Mouse (Mus musculus) olfactory bulb, adult 2 months (tissue): ENCODE measurements around the gene Gata5. TPM values are rescaled to one million over a fixed set of nuclear protein-coding genes. Genes with fewer than 3 reads are reported as not detected.
A peak's percentile ranks its signal among the peaks of the same experiment; 100 is the strongest.

ENCODE experiments used
- H3K27ac ChIP-seq: fragments of 200-500 bp; 2 replicates; pipeline ENCODE4 v1.5.1; 2012; ENCODE audit warnings: low read depth, low read length; ENCODE audit not compliant: insufficient read depth
- H3K4me1 ChIP-seq: fragments of 200-500 bp; 2 replicates; pipeline ENCODE4 v1.6.1; 2012; ENCODE audit warnings: low read length; ENCODE audit not compliant: control insufficient read depth, insufficient read depth
- H3K4me3 ChIP-seq: fragments of 200-500 bp; 2 replicates; pipeline ENCODE4 v1.5.1; 2012; ENCODE audit warnings: mild to moderate bottlenecking, low read depth, low read length, moderate library complexity; ENCODE audit not compliant: insufficient read depth
- CTCF ChIP-seq: fragments of 200-500 bp; IDR thresholded peaks from 2 replicates; pipeline ENCODE4 v1.5.1; 2012; ENCODE audit warnings: low read depth, mild to moderate bottlenecking, low read length, moderate library complexity; ENCODE audit not compliant: insufficient read depth
- POLR2A ChIP-seq: fragments of 200-500 bp; IDR thresholded peaks from 2 replicates; pipeline ENCODE4 v1.6.1; 2012; ENCODE audit warnings: mild to moderate bottlenecking, low read depth, low read length, moderate library complexity; ENCODE audit not compliant: insufficient read depth
- WGBS: fragments of 180-500 bp; shearing (Covaris S2); methylation state at CpG from one replicate; pipeline ENCODE4 v1.1.7; 2018; 5-methylcytosine and 5-hydroxymethylcytosine counted together
- polyA plus RNA-seq: library from polyadenylated mRNA; stranded (reverse); fragments of >200 nt; gene quantifications from 2 replicates; pipeline ENCODE4 v1.2.4, GENCODE M21; 2012; ENCODE audit warnings: low replicate concordance; ENCODE audit not compliant: missing spikeins, insufficient read depth, insufficient read length

The Gata5 gene
- not detected in 2 replicates for polyA plus RNA-seq

GRCm38 (mm10) chr2:180334551-180334986, at the start of gene Gata5:
Gene Gata5 (minus strand): TSS chr2:180334699.
- Histone ChIP-seq H3K4me1 (peaks cover 13% of the 10 kb centered on the region), H3K27ac (no peak within 1 kb of the TSS), H3K4me3 (no peak within 1 kb of the TSS; the same call in 1 of the 2 replicates)
- TF ChIP-seq POLR2A (no peak), CTCF (no peak)
- WGBS = 2% methylated on average over 33 of the region's 33 CpGs

- no peak overlapping the region for H3K4me3 ChIP-seq
- H3K4me1 ChIP-seq = peaks cover 3% of the 10 kb centered on the region; the same call in 1 of the 2 replicates
- no peak overlapping the region for H3K27ac ChIP-seq
- WGBS = 86% methylated on average over 5 of the region's 5 CpGs
- no peak for TF ChIP-seq POLR2A
- no peak for TF ChIP-seq CTCF
Measured at GRCm38 (mm10) chr2:180376730-180377129, 42.2 kb upstream of the Gata5 start.

DNA sequence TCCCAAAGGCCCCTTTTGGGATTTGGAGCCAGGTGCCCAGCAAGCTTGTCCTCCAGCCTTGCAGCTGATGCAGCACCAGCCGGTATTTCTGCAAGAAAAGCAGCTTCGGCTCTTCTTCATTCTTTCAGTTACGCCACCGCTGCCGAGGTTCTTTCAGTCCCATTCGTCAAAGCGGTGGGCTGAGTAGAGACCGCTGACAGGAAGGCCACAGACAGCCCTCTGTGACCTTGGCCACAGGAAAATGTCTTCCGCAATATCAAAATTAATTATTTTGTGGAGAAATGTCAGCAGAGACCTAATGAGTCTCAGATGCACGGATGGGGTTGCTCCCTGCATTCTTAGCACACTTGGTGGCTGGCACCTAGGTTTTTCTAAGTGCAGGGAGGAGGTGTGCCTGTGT, 38.8 kb upstream of the Gata5 start:
- no peaks in the 10 kb centered on the region for H3K4me1 ChIP-seq
- TF ChIP-seq CTCF (no peak), POLR2A (no peak)
- no peak overlapping the region for H3K4me3 ChIP-seq
- no peak overlapping the region for H3K27ac ChIP-seq
- WGBS = 88% methylated on average over 10 of the region's 10 CpGs

GRCm38 (mm10) chr2:180368359-180368758, 33.9 kb upstream of the Gata5 start:
- Histone ChIP-seq H3K27ac (no peak overlapping the region), H3K4me3 (no peak overlapping the region), H3K4me1 (no peaks in the 10 kb centered on the region)
- TF ChIP-seq CTCF = no peak
- TF ChIP-seq POLR2A = no peak
- WGBS = 87% methylated on average over 5 of the region's 5 CpGs

DNA sequence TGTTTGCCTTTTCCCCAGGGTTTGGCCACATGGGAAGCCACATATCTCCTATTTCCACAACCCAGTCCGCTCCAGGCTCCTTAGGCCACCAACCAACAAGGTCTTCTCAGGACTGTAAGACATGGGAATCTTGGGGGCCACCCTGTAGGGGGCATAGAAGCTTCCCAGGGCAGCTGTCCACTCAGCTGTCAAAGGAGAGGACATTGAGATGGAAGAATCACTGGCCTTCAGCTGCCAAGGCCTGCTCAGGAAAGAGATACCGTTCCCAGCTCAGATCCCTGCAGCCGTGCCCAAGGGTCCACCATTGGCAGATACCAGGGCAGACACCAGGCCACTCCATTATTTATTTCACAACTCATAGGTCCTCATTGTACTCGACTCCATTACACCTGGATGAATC, 32.9 kb upstream of the Gata5 start:
- WGBS = 90% methylated on average over 4 of the region's 4 CpGs
- H3K27ac ChIP-seq = no peak overlapping the region
- no peak overlapping the region for H3K4me3 ChIP-seq
- peaks cover 6% of the 10 kb centered on the region; the same call in 1 of the 2 replicates for H3K4me1 ChIP-seq
- no peak for TF ChIP-seq CTCF
- TF ChIP-seq POLR2A = no peak

GRCm38 (mm10) chr2:180363434-180363720, 28.9 kb upstream of the Gata5 start:
- Histone ChIP-seq H3K4me1 (peaks cover 6% of the 10 kb centered on the region; the same call in 1 of the 2 replicates), H3K27ac (no peak overlapping the region), H3K4me3 (no peak overlapping the region)
- WGBS = 76% methylated on average over 3 of the region's 3 CpGs
- TF ChIP-seq CTCF = no peak
- no peak for TF ChIP-seq POLR2A

DNA sequence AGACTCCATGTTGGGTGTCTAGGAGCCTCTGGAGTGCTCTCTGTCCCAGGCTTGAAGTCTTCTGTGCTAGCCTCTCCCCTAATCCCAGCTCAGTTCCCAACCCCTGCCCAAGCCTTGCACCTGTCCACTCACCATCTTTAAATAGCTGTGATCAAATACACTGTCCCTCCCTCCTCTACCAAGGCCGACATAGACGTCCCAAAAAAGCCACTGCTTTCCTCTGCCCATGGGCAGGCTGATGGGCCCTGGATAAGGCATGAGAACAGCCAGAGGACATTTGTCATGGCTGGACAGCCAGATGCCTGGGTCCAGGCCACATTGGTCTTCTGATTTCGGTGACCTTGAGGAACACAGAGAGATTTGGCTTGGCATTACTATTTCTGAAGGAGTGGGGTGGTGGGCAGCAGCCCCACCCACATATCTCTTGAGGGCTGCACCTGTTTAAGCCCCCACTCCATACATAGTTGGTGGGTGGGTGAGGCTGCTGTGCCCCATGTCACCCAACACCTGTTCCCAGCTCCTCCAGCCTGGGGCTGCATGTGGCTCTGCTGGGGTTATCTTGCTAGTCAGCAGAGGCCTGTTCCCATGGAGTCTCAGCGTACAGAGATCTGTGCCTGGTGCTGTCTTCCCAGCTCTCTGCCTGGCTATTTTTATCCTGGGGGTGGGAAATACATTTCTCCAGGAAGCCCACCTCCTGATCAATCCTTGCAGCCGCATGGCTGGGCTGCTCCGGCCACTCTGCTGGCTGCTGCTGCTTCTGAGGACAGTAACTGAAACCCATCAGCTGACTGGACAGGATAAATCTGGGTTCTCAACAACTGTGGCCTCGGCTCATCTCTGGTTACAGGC, 28.3 kb upstream of the Gata5 start:
- no peak for TF ChIP-seq CTCF
- no peak for TF ChIP-seq POLR2A
- H3K4me3 ChIP-seq = no peak overlapping the region
- peaks cover 6% of the 10 kb centered on the region; the same call in 1 of the 2 replicates for H3K4me1 ChIP-seq
- H3K27ac ChIP-seq = no peak overlapping the region
- WGBS = 72% methylated on average over 7 of the region's 7 CpGs

- no peak for TF ChIP-seq POLR2A
- no peak for TF ChIP-seq CTCF
- H3K27ac ChIP-seq = no peak overlapping the region
- H3K4me3 ChIP-seq = no peak overlapping the region
- WGBS = 20% methylated on average over 4 of the region's 4 CpGs
- peaks cover 6% of the 10 kb centered on the region; the same call in 1 of the 2 replicates for H3K4me1 ChIP-seq
Measured at GRCm38 (mm10) chr2:180359062-180359461, 24.6 kb upstream of the Gata5 start.

GRCm38 (mm10) chr2:180353338-180353737, 18.8 kb upstream of the Gata5 start:
- Histone ChIP-seq H3K27ac (no peak overlapping the region), H3K4me1 (no peaks in the 10 kb centered on the region), H3K4me3 (no peak overlapping the region)
- 50% methylated on average over 20 of the region's 20 CpGs for WGBS
- TF ChIP-seq CTCF = peak; percentile 72
- TF ChIP-seq POLR2A = no peak

DNA sequence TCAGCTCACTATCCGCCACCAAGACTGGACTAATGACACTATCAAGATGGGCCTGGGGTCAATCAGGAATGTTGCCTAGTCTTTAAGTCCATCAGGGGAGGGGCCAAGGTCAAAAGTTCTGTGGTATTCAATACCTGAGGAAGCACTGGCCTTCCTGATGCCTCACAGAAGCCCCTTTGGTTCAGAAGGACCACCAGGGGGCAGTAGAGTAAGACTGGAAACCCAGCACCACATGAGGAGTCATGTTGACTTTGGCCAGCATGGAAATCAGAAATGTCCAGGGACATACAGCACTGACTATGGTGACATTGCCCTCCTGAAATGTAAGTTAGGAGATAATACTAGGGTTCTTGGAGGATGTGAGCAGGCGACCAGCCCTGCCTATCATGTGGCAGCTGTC, 16.2 kb upstream of the Gata5 start:
- WGBS = 48% methylated on average over 2 of the region's 2 CpGs
- no peak for TF ChIP-seq CTCF
- TF ChIP-seq POLR2A = no peak
- no peak overlapping the region for H3K4me3 ChIP-seq

More for the DNA sequence above, 16.2 kb upstream of the Gata5 start:
- no peak overlapping the region for H3K27ac ChIP-seq
- 0 out of 2 replicates have a peak, but pooled peaks cover 2% of the 10 kb centered on the region for H3K4me1 ChIP-seq
